Mouse (Mus musculus) heart, embryonic 16.5 days (tissue): ENCODE measurements around the gene Izumo1. TPM values are rescaled to one million over a fixed set of nuclear protein-coding genes. Genes with fewer than 3 reads are reported as not detected.
A peak's percentile ranks its signal among the peaks of the same experiment; 100 is the strongest.

ENCODE experiments used
- ATAC-seq: fragments of 200-750 bp; cut with Nextera tagmentation; replicated peaks from 2 replicates; pipeline ENCODE4 v1.8.0; 2017; ENCODE audit warnings: moderate number of reproducible peaks; ENCODE audit not compliant: insufficient read depth, low FRiP score; ENCODE audit errors: extremely low read depth
- H3K27ac ChIP-seq: fragments of 300-500 bp; sonication (generic); 2 replicates; pipeline ENCODE4 v1.5.1; 2014; ENCODE audit warnings: mild to moderate bottlenecking, low read length, control low read depth, moderate library complexity
- H3K27me3 ChIP-seq: fragments of 300-500 bp; sonication (generic); 2 replicates; pipeline ENCODE4 v1.6.1; 2014; ENCODE audit warnings: low read length, mixed read lengths; ENCODE audit not compliant: control insufficient read depth, insufficient read depth
- H3K36me3 ChIP-seq: fragments of 300-500 bp; sonication (generic); 2 replicates; pipeline ENCODE4 v1.6.1; 2014; ENCODE audit not compliant: control insufficient read depth, insufficient read depth
- H3K4me1 ChIP-seq: fragments of 300-500 bp; sonication (generic); 2 replicates; pipeline ENCODE4 v1.6.1; 2014; ENCODE audit warnings: low read length, mixed read lengths; ENCODE audit not compliant: control insufficient read depth, insufficient read depth
- H3K4me2 ChIP-seq: fragments of 300-500 bp; sonication (generic); 2 replicates; pipeline ENCODE4 v1.6.1; 2014; ENCODE audit warnings: low read depth, mild to moderate bottlenecking, control low read depth, low read length
- H3K4me3 ChIP-seq: fragments of 300-500 bp; sonication (generic); 2 replicates; pipeline ENCODE4 v1.5.1; 2014; ENCODE audit warnings: mild to moderate bottlenecking, control low read depth, low read length
- H3K9ac ChIP-seq: fragments of 300-500 bp; sonication (generic); 2 replicates; pipeline ENCODE4 v1.6.1; 2014; ENCODE audit warnings: low read length, control low read depth
- H3K9me3 ChIP-seq: fragments of 300-500 bp; sonication (generic); replicated peaks from 2 replicates; pipeline ENCODE4 v1.6.1; 2016; ENCODE audit warnings: low read length; ENCODE audit not compliant: control insufficient read depth
- WGBS: fragments of 180-500 bp; shearing (Covaris S2); extraction: QIAGEN DNeasy Blood & Tissue Kit; methylation state at CpG from one replicate; pipeline ENCODE4 v1.1.7; 2014; 5-methylcytosine and 5-hydroxymethylcytosine counted together
- polyA plus RNA-seq: library from polyadenylated mRNA; unstranded; fragments of >200 nt; fragmentation: Nextera tagmentation; extraction: Ambion mirVana; gene quantifications from 2 replicates; pipeline ENCODE4 v1.2.1, GENCODE M21; 2015

Izumo1 gene
- polyA plus RNA-seq, 1 experiment from 2014 or later, result 0.26 TPM

GRCm38 (mm10) chr7:45626571-45627076, 5.0 kb downstream of the Izumo1 start:
- WGBS, result 77% methylated on average over 7 of the region's 7 CpGs
- Histone ChIP-seq H3K9me3 (no peaks in the 10 kb centered on the region), H3K4me3 (no peak overlapping the region), H3K36me3 (no peaks in the 10 kb centered on the region), H3K9ac (no peak overlapping the region), H3K4me2 (peak overlapping the region; percentile 8; the same call in 1 of the 2 replicates), H3K4me1 (peaks cover 2% of the 10 kb centered on the region; the same call in 1 of the 2 replicates), H3K27ac (peak overlapping the region; percentile 54), H3K27me3 (peaks cover 8% of the 10 kb centered on the region; the same call in 1 of the 2 replicates)
- no peak for ATAC-seq

DNA sequence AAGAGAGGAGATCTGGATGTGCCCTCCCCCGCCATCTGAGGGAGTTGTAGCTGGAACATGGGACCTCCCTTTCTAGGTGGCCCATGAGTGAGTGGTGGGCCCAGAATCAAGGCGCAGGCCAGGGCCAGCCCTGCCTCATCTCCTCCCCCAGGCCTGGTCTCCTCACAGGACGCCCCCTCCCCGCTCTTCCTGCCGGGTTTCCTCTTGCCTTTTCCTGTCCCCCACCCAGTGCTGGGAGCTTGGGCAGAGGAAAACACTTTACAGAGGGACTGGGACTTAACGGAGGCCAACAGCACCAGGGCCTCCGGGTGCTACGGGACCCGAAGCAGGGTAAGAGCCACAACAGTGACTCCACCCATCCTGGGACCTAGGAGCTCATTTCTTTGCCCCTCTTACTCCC, 5.7 kb downstream of the Izumo1 start, which contains the start of gene Rasip1:
Gene Rasip1 (plus strand): TSS at position 228 of the 400 bp plus-strand sequence.
- H3K4me3 ChIP-seq, result peak within 1 kb of the TSS; percentile 65
- peak within 1 kb of the TSS; percentile 65 for H3K27ac ChIP-seq
- H3K4me2 ChIP-seq, result peak within 1 kb of the TSS; percentile 95
- WGBS, result 68% methylated on average over 9 of the region's 9 CpGs
- H3K9me3 ChIP-seq, result no peaks in the 10 kb centered on the region
- peaks cover 10% of the 10 kb centered on the region; the same call in 1 of the 2 replicates for H3K27me3 ChIP-seq
- peak; percentile 61 for ATAC-seq
- H3K4me1 ChIP-seq, result peaks cover 4% of the 10 kb centered on the region; the same call in 1 of the 2 replicates
- H3K36me3 ChIP-seq, result no peaks in the 10 kb centered on the region
- H3K9ac ChIP-seq, result peak within 1 kb of the TSS; percentile 86

DNA sequence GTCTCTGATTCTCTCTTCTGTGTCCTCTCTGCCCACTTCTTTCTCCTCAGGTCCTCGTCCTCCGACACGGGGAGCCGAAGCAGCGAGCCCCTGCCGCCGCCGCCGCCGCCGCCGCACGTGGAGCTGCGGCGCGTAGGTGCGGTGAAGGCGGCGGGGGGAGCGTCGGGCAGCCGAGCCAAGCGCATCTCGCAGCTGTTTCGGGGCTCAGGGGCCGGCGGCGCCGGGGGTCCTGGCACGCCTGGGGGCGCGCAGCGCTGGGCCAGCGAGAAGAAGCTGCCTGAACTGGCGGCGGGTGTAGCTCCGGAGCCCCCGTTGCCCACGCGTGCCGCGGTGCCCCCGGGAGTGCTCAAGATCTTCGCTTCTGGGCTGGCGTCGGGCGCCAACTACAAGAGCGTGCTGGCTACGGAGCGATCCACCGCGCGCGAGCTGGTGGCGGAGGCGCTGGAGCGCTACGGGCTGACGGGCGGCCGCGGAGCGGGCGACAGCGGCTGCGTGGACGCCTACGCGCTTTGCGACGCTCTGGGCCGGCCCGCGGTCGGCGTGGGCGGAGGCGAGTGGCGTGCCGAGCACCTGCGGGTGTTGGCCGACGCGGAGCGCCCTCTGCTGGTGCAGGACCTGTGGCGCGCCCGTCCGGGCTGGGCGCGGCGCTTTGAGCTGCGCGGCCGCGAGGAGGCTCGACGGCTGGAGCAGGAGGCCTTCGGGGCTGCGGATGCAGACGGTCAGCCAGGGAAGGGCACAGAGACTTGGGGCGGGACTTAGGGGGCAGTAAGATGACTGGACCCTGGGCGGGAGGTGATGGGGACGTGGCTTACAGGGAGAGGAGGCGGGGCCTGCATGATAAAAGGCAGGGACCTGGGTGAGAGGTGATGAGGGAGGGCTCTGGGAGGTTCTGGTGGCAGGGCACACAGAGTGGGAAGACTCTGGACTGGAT, 7.0 kb downstream of the Izumo1 start:
- Histone ChIP-seq H3K4me3 (peak overlapping the region; percentile 65), H3K9ac (peak overlapping the region; percentile 86), H3K36me3 (no peaks in the 10 kb centered on the region), H3K27ac (peak overlapping the region; percentile 65), H3K4me2 (peak overlapping the region; percentile 95), H3K27me3 (peaks cover 10% of the 10 kb centered on the region; the same call in 1 of the 2 replicates), H3K4me1 (peaks cover 13% of the 10 kb centered on the region), H3K9me3 (no peaks in the 10 kb centered on the region)
- peak; percentile 67 for ATAC-seq
- 1% methylated on average over 105 of the region's 105 CpGs for WGBS

- H3K4me2 ChIP-seq, result peak overlapping the region; percentile 95; the same call in 1 of the 2 replicates
- no peak overlapping the region; the same call in 1 of the 2 replicates for H3K4me3 ChIP-seq
- H3K36me3 ChIP-seq, result no peaks in the 10 kb centered on the region
- peak overlapping the region; percentile 18; the same call in 1 of the 2 replicates for H3K27ac ChIP-seq
- 68% methylated on average over 23 of the region's 23 CpGs for WGBS
- ATAC-seq, result no peak
- peaks cover 10% of the 10 kb centered on the region; the same call in 1 of the 2 replicates for H3K27me3 ChIP-seq
- H3K9me3 ChIP-seq, result no peaks in the 10 kb centered on the region
- no peak overlapping the region for H3K9ac ChIP-seq
- peaks cover 13% of the 10 kb centered on the region for H3K4me1 ChIP-seq
Observed at GRCm38 (mm10) chr7:45630064-45630907, 8.7 kb downstream of the Izumo1 start.

DNA sequence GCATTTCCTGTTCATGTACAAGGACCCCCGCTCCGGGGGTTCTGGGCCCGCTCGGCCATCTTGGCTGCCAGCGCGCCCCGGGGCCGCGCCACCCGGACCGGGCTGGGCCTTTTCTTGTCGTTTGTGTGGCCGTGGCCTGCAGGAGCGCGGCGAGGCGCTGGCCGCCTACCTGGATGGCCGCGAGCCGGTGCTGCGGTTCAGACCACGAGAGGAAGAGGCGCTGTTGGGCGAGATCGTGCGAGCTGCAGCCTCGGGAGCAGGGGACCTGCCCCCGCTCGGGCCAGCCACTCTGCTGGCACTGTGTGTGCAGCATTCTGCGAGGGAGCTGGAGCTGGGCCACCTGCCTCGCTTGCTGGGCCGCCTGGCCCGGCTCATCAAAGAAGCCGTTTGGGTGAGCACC, 10.9 kb downstream of the Izumo1 start:
- no peak for ATAC-seq
- WGBS, result 29% methylated on average over 34 of the region's 35 CpGs
- Histone ChIP-seq H3K27me3 (peaks cover 9% of the 10 kb centered on the region; the same call in 1 of the 2 replicates), H3K9ac (peak overlapping the region; percentile 62), H3K27ac (0 out of 2 replicates have a peak overlapping the region, but pooled peaks have one; percentile 21), H3K9me3 (no peaks in the 10 kb centered on the region), H3K4me2 (peak overlapping the region; percentile 64), H3K4me3 (peak overlapping the region; percentile 38), H3K4me1 (peaks cover 20% of the 10 kb centered on the region), H3K36me3 (peaks cover 9% of the 10 kb centered on the region)

DNA sequence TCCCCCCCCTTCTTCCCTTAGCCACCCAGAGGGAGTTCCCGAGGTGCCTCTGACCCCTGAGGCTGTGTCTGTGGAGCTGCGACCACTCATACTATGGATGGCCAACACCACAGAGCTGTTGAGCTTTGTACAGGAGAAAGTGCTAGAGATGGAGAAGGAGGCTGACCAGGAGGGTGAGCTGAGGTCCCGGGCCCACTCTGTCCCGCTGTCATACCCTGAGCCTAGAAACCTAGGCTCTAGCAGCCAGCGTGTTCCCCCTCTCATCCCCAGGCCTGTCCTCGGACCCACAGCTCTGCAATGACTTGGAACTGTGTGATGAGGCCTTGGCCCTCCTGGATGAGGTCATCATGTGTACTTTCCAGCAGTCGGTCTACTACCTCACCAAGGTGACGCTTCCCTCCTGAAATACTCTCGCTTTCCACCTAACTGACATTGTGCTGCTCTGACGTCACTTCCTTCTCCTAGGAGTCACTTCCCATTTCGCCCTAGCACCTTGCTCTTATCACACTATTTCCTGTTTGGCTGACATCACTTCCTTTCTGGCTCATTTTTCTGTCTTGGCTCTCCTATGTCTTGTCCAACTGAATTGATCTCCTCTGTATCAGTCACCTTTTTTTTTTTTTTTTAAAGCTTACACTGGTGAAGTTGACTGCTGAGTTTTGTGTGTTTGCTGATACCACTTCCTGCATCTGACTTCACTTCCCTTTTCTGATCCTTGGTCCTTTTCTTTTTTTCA, 13.5 kb downstream of the Izumo1 start:
- peaks cover 27% of the 10 kb centered on the region for H3K4me1 ChIP-seq
- no peak overlapping the region for H3K9ac ChIP-seq
- 68% methylated on average over 11 of the region's 11 CpGs for WGBS
- no peak overlapping the region for H3K4me2 ChIP-seq
- peaks cover 9% of the 10 kb centered on the region for H3K36me3 ChIP-seq
- no peak overlapping the region for H3K4me3 ChIP-seq
- H3K9me3 ChIP-seq, result no peaks in the 10 kb centered on the region
- peak overlapping the region; percentile 79 for H3K27ac ChIP-seq
- H3K27me3 ChIP-seq, result 0 out of 2 replicates have a peak, but pooled peaks cover 2% of the 10 kb centered on the region
- no peak for ATAC-seq

GRCm38 (mm10) chr7:45635711-45636688, 14.4 kb downstream of the Izumo1 start:
- Histone ChIP-seq H3K27me3 (0 out of 2 replicates have a peak, but pooled peaks cover 2% of the 10 kb centered on the region), H3K4me3 (no peak overlapping the region), H3K9ac (no peak overlapping the region), H3K9me3 (no peaks in the 10 kb centered on the region), H3K36me3 (peaks cover 9% of the 10 kb centered on the region), H3K4me2 (peak overlapping the region; percentile 14), H3K4me1 (peaks cover 33% of the 10 kb centered on the region), H3K27ac (peak overlapping the region; percentile 79)
- WGBS, result 56% methylated on average over 15 of the region's 15 CpGs
- ATAC-seq, result no peak; the same call in 1 of the 2 replicates
